Mouse (Mus musculus) layer of hippocampus, adult 8-10 months (tissue): Measurements from ENCODE around the gene Iqca. TPM values are rescaled to one million over a fixed set of nuclear protein-coding genes. Genes with fewer than 3 reads are reported as not detected.

ENCODE experiments used
- DNase-seq, 2 experiments: peaks; one replicate each; pipeline ENCODE4 v3.0.0; 2022; ENCODE audit warnings: low spot score in 2 of 2
- total RNA-seq, 4 experiments: library from RNA; stranded (reverse); gene quantifications; 2 replicates each; pipeline ENCODE4 v1.2.4; 2022

Iqca gene
- total RNA-seq: 1 to 10 TPM; 1.2 to 1.9 (median 1.3) TPM

- peak; percentile 53 to 55 for DNase-seq
These were observed at the start of gene Iqca for GRCm38 (mm10) chr1:90153099-90153744. TSS of gene Iqca (minus strand) at chr1:90153401.

GRCm38 (mm10) chr1:90202207-90202978 lies 49.2 kb upstream of the Iqca start:
- peak in 1 of 2 experiments; percentile 52 for DNase-seq

DNA sequence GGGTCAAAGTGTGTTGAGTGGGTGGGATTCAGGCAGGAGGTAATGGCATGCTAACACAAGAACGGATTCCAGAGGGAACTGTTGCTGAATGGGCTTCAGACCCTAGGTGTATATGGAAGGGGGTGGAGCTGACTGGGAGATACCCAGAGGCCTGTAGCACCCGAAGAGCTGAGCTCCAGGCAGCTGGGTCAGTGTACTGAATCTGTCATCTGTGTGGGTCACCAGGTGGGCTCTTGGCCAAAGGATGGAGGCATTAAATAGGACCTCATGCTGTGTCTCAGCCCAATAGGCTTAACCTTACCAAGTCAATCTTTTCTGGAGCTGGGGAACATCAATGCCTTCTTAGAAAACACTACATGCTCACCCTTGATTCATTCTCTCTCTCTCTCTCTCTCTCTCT lies 48.5 kb upstream of the Iqca start:
- DNase-seq: no peak

DNA sequence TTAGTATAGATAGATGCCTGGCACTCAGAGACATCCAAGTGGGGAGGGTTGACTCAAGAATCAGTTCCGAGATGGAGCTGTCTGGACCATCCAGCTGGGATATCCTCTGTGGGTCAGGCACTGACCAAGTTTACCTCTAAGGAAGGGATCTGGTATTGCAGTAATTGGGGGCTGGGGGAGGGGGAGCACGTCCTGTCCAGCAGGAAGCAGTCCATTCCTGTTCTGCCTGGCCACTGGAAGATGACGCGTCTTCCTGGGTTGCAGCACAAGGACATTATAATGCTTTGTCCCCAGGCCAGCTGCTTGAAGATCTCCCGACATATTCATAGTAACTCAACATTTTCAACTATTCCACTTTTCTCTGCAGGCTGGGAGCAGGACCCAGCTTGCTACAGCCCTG lies 48.0 kb upstream of the Iqca start:
- DNase-seq: no peak

DNA sequence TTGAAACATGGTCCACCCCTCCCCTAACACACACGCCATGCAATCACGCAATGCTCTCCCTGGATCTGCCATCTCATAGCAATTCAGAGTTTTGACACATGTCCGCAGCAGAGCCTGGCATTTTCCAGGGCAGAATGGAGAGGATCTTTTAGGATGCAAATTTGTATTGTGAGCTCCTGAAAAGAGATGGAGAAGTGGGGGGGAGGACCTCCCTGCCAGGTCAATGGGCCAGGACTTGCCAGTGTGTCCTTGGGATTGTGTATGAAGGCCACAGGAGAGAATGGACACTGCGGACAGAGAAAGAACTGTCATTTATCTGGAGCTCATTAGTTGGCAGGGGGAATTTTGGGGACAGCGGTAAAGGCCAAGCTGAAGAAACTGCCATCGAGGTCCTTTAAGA lies 35.8 kb upstream of the Iqca start:
- DNase-seq: no peak

DNA sequence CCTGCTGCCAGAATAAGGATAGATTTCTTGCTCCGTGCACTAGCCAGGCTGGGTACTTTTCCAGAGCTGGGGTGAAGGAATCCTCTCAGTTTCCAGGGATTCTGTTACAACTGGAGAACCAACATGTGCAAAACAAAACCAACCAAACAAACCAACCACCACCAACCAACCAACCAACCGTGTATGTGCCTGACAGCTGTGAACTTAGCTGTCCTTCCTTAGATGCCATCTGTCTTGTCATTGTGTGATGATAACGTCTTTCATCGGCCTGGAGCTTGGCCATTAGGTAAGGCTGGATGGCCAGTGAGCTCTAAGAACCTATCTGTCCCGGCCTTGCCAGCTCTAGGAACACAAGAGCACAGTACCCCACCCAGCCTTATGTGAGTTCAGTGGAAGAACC lies 33.7 kb upstream of the Iqca start:
- no peak for DNase-seq

- DNase-seq: no peak
These were observed 33.0 kb upstream of the Iqca start for GRCm38 (mm10) chr1:90186173-90186572.

- no peak for DNase-seq
These were observed 30.4 kb upstream of the Iqca start for GRCm38 (mm10) chr1:90183602-90184001.

DNA sequence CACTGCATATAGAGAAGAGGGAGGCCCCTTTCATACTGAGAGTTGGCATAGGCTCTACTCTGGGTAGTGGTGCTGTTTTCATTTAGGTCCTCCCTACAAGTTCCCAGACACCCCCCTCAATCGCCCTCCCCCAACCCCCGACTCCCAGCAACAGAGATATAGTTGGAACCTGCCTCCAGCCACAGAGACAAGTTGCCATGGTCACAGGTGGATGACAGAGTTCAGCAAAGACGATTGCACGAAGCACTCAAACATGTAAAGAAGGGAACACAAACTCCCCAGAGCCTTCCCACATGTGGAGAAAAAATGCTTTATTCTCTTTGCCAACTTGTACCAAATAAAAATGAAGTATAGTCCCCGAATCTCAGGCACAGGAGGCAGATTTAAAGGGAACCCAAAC lies 29.3 kb upstream of the Iqca start:
- DNase-seq: no peak

DNA sequence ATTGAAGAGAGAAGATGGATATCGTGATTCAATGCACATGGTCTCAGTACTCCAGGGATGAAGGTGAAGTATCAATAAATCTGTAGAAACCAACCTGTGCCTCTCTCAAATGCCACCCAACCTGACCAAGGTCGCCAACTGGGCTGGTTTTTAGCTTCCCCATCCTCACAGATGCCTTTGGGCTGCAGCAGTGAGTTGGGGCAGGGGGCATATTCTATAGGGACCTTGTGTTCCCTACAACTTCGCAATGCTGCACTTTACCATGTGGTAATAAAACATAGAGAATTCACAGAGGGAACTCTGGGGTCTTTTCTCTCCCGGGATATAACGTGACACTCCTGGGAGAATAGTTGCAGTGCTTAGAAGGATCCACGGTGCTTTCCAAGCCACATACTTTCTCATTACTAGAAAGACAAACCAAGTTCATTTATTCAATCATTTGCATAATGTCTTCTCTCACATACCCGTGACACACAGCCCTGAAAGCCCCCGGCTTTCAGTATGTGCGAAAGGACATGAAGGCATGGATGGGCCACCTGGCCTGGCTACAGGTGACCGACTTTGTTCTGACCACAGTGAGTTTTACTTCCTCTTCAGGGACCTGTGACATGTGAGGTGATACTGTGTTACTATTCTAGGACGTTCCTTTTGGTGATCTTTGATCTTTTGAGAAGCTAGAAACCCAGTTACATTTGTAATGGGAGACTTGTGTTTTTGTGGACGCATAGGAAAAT lies 27.9 kb upstream of the Iqca start:
- no peak for DNase-seq

- no peak for DNase-seq
These were observed 27.3 kb upstream of the Iqca start for GRCm38 (mm10) chr1:90180479-90180878.

- no peak for DNase-seq
These were observed 24.8 kb upstream of the Iqca start for GRCm38 (mm10) chr1:90177978-90178377.

DNA sequence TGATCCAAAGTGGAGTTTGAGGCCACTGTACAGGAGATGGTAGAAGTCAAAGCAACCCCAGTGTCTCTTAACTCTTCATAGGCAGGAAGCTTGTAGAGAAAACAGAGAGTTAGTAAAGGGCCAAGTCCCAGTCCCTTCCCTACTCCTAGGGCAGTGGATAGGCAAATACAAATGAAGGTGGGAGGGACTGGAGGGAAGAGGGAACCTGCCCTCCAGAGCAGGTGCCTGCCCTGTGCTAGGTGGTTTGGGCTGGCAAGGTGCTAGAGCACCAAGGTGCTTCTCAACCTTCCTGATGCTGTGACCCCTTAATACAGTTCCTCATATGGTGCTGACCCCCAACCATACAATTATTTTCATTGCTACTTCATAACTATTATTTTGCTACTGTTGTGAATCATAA lies 24.4 kb upstream of the Iqca start:
- no peak for DNase-seq

- no peak for DNase-seq
These were observed 23.0 kb upstream of the Iqca start for GRCm38 (mm10) chr1:90176223-90176622.

DNA sequence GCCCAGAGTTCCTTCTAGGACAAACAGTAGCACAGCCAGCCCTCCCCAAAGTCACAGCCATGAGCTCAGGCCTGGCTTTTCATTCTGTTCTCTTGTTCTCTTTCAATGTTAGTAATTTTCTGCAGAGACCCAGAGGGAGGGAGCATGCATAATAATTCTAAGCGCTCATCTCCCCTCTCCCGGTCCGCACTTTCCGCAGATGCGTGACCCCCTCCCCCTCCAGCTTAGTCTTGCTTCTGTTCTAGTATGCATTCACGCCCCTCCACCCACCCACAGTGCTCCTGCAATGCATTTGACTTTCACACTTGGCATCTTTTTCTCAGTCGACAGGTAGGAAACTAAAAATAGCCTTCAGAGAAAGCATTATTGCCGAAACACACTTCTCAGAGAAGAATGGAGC lies 21.1 kb upstream of the Iqca start:
- no peak for DNase-seq

- DNase-seq: no peak
These were observed 11.1 kb upstream of the Iqca start for GRCm38 (mm10) chr1:90164319-90164718.

- DNase-seq: no peak
These were observed 10.0 kb upstream of the Iqca start for GRCm38 (mm10) chr1:90163161-90163560.

DNA sequence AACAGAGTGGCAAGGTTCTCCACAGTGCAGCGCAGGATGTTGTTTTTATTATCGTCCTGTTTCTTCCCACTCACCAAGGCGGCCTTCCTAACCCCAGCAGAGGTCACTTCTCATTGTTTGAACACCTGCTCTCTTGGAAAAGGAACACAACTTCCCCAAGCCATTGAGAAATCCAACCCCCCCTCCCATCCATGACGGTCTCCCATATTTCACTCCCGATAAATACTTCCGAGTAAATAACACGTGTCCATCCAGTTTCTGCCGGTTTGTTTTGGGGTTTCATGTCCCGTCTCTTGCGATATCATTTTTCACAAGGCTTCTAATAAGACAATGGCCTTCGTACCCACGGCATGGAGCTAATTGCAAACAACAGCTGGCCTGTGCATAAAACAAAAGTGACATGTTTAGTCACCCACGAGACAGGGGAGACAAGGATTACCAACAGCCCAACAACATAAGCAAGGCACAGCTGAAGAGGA lies 9.2 kb upstream of the Iqca start:
- no peak for DNase-seq

- no peak for DNase-seq
These were observed 8.4 kb upstream of the Iqca start for GRCm38 (mm10) chr1:90161623-90162022.

- DNase-seq: no peak
These were observed 6.7 kb upstream of the Iqca start for GRCm38 (mm10) chr1:90159927-90160326.

- DNase-seq: no peak
These were observed 3.4 kb upstream of the Iqca start for GRCm38 (mm10) chr1:90156589-90156988.

GRCm38 (mm10) chr1:90153787-90154186 lies 586 bp upstream of the Iqca start:
- DNase-seq: no peak
